Mouse (Mus musculus) intestine, embryonic 15.5 days (tissue): Measurements from ENCODE around the gene Fam3c. TPM values are rescaled to one million over a fixed set of nuclear protein-coding genes. Genes with fewer than 3 reads are reported as not detected.

Experiments used
- ATAC-seq: fragments of 200-750 bp; cut with Nextera tagmentation; 2 replicates; pipeline ENCODE4 v1.8.0; 2017; ENCODE audit warnings: moderate TSS enrichment, moderate library complexity
- H3K27ac ChIP-seq: fragments of 300-500 bp; sonication (generic); 2 replicates; pipeline ENCODE4 v1.5.1; 2015; ENCODE audit warnings: mild to moderate bottlenecking, inconsistent platforms
- H3K27me3 ChIP-seq: fragments of 300-500 bp; sonication (generic); replicated peaks from 2 replicates; pipeline ENCODE4 v1.6.1; 2015; ENCODE audit warnings: inconsistent platforms
- H3K36me3 ChIP-seq: fragments of 300-500 bp; sonication (generic); 2 replicates; pipeline ENCODE4 v1.6.1; 2015; ENCODE audit warnings: inconsistent platforms
- H3K4me1 ChIP-seq: fragments of 300-500 bp; sonication (generic); replicated peaks from 2 replicates; pipeline ENCODE4 v1.6.1; 2015; ENCODE audit warnings: inconsistent platforms
- H3K4me2 ChIP-seq: fragments of 300-500 bp; sonication (generic); replicated peaks from 2 replicates; pipeline ENCODE4 v1.6.1; 2015; ENCODE audit warnings: mild to moderate bottlenecking, inconsistent platforms
- H3K4me3 ChIP-seq: fragments of 300-500 bp; sonication (generic); replicated peaks from 2 replicates; pipeline ENCODE4 v1.5.1; 2015; ENCODE audit warnings: inconsistent platforms
- H3K9ac ChIP-seq: fragments of 300-500 bp; sonication (generic); 2 replicates; pipeline ENCODE4 v1.6.1; 2015; ENCODE audit warnings: inconsistent platforms
- H3K9me3 ChIP-seq: fragments of 300-500 bp; sonication (generic); 2 replicates; pipeline ENCODE4 v1.6.1; 2016; ENCODE audit warnings: inconsistent platforms
- WGBS: fragments of 180-500 bp; shearing (Covaris S2); methylation state at CpG from one replicate; pipeline ENCODE4 v1.1.7; 2015; 5-methylcytosine and 5-hydroxymethylcytosine counted together
- polyA plus RNA-seq: library from polyadenylated mRNA; unstranded; fragments of >200 nt; fragmentation: Nextera tagmentation; extraction: Ambion mirVana; gene quantifications from 2 replicates; pipeline ENCODE4 v1.2.1, GENCODE M21; 2015

Fam3c gene
- polyA plus RNA-seq, 1 experiment from 2014 or later = 48.1 TPM

DNA sequence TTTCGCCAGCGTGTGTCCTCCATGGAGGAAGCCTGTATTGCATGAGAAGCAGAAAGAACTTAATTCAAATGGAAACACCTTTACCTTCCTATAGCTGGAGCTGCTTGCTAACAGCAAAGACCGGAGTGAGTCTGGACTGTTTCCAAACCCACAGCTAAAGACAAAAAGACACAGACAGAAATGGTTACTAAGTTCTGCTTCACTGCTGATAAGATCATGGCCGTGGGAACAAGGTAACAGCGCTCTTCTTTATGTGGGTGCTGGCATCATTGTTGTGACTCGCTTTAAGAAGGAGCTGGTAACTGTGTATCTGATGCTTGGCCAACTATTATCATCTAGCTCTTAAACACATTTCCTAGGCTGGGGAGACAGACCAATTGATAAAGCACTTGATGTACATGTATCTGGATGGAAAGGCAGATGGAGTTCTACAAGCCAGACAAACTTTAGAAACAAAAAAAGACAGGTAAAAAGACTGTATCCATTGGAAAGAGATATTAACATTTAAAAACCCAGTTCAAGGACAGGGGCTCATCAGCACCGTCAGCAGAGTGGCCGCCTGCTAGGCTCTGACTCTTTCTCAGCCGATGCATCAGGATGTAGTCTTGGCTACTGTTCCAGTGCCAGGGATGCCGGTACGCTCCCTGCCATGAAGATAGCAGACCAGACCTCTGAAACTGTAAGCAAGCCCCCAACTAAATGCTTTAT is 6.4 kb downstream of the Fam3c start:
- 85% methylated on average over 11 of the region's 11 CpGs for WGBS
- H3K4me1 ChIP-seq = peaks cover 17% of the 10 kb centered on the region; the same call in 1 of the 2 replicates

DNA sequence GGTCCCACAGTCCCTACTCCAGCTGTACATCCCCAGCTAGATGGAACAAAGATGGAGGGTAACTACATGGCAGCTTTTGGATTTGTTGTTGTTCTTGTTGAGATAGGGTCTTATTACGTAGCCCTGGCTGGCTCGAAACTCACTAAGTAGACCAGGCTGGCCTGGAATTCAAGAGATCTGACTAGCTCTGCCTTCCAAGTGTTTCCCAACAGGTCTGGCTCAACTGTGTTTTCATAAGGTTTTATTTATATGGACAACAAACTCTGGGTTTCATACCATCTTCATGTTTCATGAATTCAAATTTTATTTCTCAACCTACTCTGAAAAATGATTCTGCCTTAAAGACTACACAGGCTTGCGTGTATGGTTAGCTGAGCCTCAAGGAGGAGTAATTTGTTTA is 7.1 kb downstream of the Fam3c start:
- Histone ChIP-seq H3K9me3 (no peaks in the 10 kb centered on the region), H3K27ac (no peak overlapping the region), H3K36me3 (no peaks in the 10 kb centered on the region), H3K27me3 (no peaks in the 10 kb centered on the region), H3K4me3 (no peak overlapping the region), H3K9ac (no peak overlapping the region), H3K4me2 (no peak overlapping the region), H3K4me1 (peaks cover 17% of the 10 kb centered on the region; the same call in 1 of the 2 replicates)
- WGBS = 96% methylated on average over 3 of the region's 3 CpGs
- ATAC-seq = no peak

More for the DNA sequence above, 6.4 kb downstream of the Fam3c start:
- H3K27ac ChIP-seq = no peak overlapping the region
- no peak overlapping the region for H3K4me3 ChIP-seq
- no peak for ATAC-seq
- no peaks in the 10 kb centered on the region for H3K27me3 ChIP-seq
- H3K4me2 ChIP-seq = no peak overlapping the region
- no peaks in the 10 kb centered on the region for H3K36me3 ChIP-seq
- no peak overlapping the region for H3K9ac ChIP-seq
- H3K9me3 ChIP-seq = no peaks in the 10 kb centered on the region

GRCm38 (mm10) chr6:22348130-22348529 is 7.9 kb downstream of the Fam3c start:
- H3K27me3 ChIP-seq = no peaks in the 10 kb centered on the region
- H3K9ac ChIP-seq = no peak overlapping the region
- no peak overlapping the region for H3K4me3 ChIP-seq
- H3K4me1 ChIP-seq = peaks cover 17% of the 10 kb centered on the region; the same call in 1 of the 2 replicates
- 73% methylated on average over 4 of the region's 4 CpGs for WGBS
- no peaks in the 10 kb centered on the region for H3K9me3 ChIP-seq
- ATAC-seq = no peak
- H3K4me2 ChIP-seq = no peak overlapping the region
- no peak overlapping the region for H3K27ac ChIP-seq
- H3K36me3 ChIP-seq = no peaks in the 10 kb centered on the region

DNA sequence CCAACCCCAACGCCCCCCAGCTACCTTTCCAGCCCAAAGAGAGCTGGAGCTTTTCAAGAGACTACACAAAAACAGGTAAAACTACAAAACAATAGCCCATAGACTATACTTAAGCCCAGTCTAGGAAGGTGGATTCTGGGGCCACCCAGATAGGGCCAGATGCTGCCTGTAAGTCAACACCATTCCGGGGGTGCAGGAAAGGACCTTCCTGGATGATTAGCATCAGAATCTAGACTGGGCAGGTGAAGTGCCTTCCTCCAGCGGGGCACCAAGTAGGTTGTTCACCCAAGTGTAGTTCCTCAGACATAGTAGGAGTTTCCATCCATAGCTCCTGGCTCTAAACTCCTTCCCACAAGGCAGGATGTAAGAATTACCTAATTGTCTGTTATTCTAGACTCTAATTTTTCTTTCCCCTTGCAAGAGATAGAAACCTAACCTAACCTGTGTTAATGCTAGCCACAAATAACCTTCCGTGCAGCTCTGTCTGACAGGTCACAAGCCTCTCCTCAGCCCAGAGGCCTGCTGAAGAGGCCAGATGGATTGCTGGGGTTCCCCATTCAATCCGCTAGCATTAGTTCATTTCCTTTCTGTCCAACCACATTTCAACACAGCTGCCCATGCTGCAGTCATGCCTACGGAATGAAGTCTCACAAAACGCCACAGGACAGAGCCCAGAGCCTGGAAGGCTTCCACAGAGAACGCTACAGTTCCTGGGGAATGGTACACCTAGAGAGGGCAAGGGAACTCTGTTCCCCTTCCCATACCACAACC is 8.7 kb downstream of the Fam3c start:
- Histone ChIP-seq H3K27me3 (no peaks in the 10 kb centered on the region), H3K27ac (no peak overlapping the region)

GRCm38 (mm10) chr6:22344443-22344842 is 11.6 kb downstream of the Fam3c start:
- Histone ChIP-seq H3K9ac (no peak overlapping the region), H3K27ac (no peak overlapping the region), H3K9me3 (no peaks in the 10 kb centered on the region), H3K4me2 (no peak overlapping the region), H3K4me3 (no peak overlapping the region), H3K36me3 (no peaks in the 10 kb centered on the region), H3K27me3 (no peaks in the 10 kb centered on the region), H3K4me1 (peaks cover 13% of the 10 kb centered on the region; the same call in 1 of the 2 replicates)
- no peak for ATAC-seq
- WGBS = 50% methylated on average over 6 of the region's 6 CpGs

More for the DNA sequence above, 8.7 kb downstream of the Fam3c start:
- WGBS = 71% methylated on average over 8 of the region's 8 CpGs
- ATAC-seq = no peak
- Histone ChIP-seq H3K4me1 (peaks cover 17% of the 10 kb centered on the region; the same call in 1 of the 2 replicates), H3K9ac (no peak overlapping the region), H3K4me3 (no peak overlapping the region), H3K36me3 (no peaks in the 10 kb centered on the region), H3K9me3 (no peaks in the 10 kb centered on the region), H3K4me2 (no peak overlapping the region)

- no peaks in the 10 kb centered on the region for H3K9me3 ChIP-seq
- ATAC-seq = no peak
- peaks cover 13% of the 10 kb centered on the region; the same call in 1 of the 2 replicates for H3K4me1 ChIP-seq
- no peaks in the 10 kb centered on the region for H3K27me3 ChIP-seq
- 74% methylated on average over 6 of the region's 6 CpGs for WGBS
- H3K9ac ChIP-seq = no peak overlapping the region
- no peak overlapping the region for H3K27ac ChIP-seq
- no peak overlapping the region for H3K4me2 ChIP-seq
- no peaks in the 10 kb centered on the region for H3K36me3 ChIP-seq
- H3K4me3 ChIP-seq = no peak overlapping the region
Observed at GRCm38 (mm10) chr6:22343706-22344105, 12.3 kb downstream of the Fam3c start.

DNA sequence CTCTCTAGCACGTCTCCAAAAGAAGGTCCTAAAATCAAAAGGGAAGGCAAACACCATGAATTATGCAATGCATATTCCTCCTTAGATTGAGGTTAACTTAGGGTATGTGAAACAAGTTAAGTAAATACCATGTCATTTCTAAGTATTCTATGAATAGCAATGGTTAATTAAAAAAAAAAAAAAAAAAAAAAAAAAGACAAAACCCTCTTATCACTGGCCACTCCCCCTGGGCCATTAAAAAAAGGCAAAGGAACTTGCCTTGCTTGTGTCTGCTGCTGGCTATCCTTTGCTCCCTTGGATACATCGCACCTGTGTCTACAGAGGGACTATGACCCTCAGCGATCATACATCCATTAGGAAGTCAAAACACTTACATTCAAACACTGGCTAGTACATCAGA is 12.8 kb downstream of the Fam3c start:
- 51% methylated on average over 3 of the region's 3 CpGs for WGBS
- ATAC-seq = peak; percentile 9; the same call in 1 of the 2 replicates
- Histone ChIP-seq H3K36me3 (no peaks in the 10 kb centered on the region), H3K27me3 (no peaks in the 10 kb centered on the region), H3K4me2 (no peak overlapping the region), H3K4me1 (peaks cover 13% of the 10 kb centered on the region; the same call in 1 of the 2 replicates), H3K9me3 (no peaks in the 10 kb centered on the region), H3K4me3 (no peak overlapping the region), H3K27ac (no peak overlapping the region), H3K9ac (no peak overlapping the region)

GRCm38 (mm10) chr6:22340779-22341178 is 15.3 kb downstream of the Fam3c start:
- WGBS = 92% methylated on average over 14 of the region's 14 CpGs

GRCm38 (mm10) chr6:22339763-22340542 is 16.1 kb downstream of the Fam3c start:
- 80% methylated on average over 15 of the region's 15 CpGs for WGBS
- ATAC-seq = peak; percentile 94
- no peaks in the 10 kb centered on the region for H3K36me3 ChIP-seq
- H3K4me1 ChIP-seq = no peaks in the 10 kb centered on the region
- H3K27ac ChIP-seq = 0 out of 2 replicates have a peak overlapping the region, but pooled peaks have one; percentile 33
- no peak overlapping the region for H3K4me3 ChIP-seq
- no peaks in the 10 kb centered on the region for H3K27me3 ChIP-seq
- H3K4me2 ChIP-seq = no peak overlapping the region
- no peaks in the 10 kb centered on the region for H3K9me3 ChIP-seq
- no peak overlapping the region for H3K9ac ChIP-seq

More at GRCm38 (mm10) chr6:22340779-22341178, 15.3 kb downstream of the Fam3c start:
- no peaks in the 10 kb centered on the region for H3K9me3 ChIP-seq
- no peak overlapping the region for H3K27ac ChIP-seq
- no peaks in the 10 kb centered on the region for H3K36me3 ChIP-seq
- no peaks in the 10 kb centered on the region for H3K27me3 ChIP-seq
- H3K4me1 ChIP-seq = no peaks in the 10 kb centered on the region
- no peak for ATAC-seq
- H3K9ac ChIP-seq = no peak overlapping the region
- no peak overlapping the region for H3K4me3 ChIP-seq
- no peak overlapping the region for H3K4me2 ChIP-seq

DNA sequence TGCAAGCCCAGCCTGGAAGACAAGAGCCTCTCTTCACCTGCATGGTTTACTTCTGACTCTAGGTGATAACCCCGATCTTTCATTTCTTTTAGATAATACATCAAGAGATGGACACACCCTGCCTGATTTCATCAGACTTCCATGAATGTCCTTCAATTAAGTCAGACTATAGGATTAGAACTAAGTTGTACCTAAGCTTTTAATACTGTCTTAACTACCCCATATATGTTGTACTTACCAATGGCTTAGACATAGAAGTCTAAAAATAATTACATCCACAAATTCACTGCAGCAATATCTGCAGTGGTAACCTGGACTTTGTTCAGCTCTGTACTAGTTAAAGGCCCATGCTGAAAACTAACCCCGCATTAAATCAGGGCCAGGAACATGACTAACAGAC is 23.5 kb downstream of the Fam3c start:
- no peak; the same call in 1 of the 2 replicates for ATAC-seq
- no peaks in the 10 kb centered on the region for H3K36me3 ChIP-seq
- H3K9ac ChIP-seq = no peak overlapping the region
- H3K4me3 ChIP-seq = no peak overlapping the region
- H3K27me3 ChIP-seq = no peaks in the 10 kb centered on the region
- H3K9me3 ChIP-seq = no peaks in the 10 kb centered on the region
- H3K4me2 ChIP-seq = no peak overlapping the region
- no peak overlapping the region for H3K27ac ChIP-seq
- WGBS = 89% methylated on average over 2 of the region's 2 CpGs
- H3K4me1 ChIP-seq = 0 out of 2 replicates have a peak, but pooled peaks cover 2% of the 10 kb centered on the region

- Histone ChIP-seq H3K9me3 (no peaks in the 10 kb centered on the region), H3K27me3 (no peaks in the 10 kb centered on the region), H3K27ac (no peak overlapping the region), H3K36me3 (no peaks in the 10 kb centered on the region), H3K9ac (no peak overlapping the region), H3K4me2 (no peak overlapping the region), H3K4me3 (no peak overlapping the region), H3K4me1 (0 out of 2 replicates have a peak, but pooled peaks cover 6% of the 10 kb centered on the region)
- WGBS = 78% methylated on average over 13 of the region's 13 CpGs
- no peak for ATAC-seq
Observed at GRCm38 (mm10) chr6:22330169-22330960, 25.7 kb downstream of the Fam3c start.
